Mouse (Mus musculus): ENCODE measurements around the gene Neto2. TPM values are rescaled to one million over a fixed set of nuclear protein-coding genes. Genes with fewer than 3 reads are reported as not detected.

Neto2 gene
- total RNA-seq, 1 experiment from 2014 or later: 0.70 TPM

GRCm38 (mm10) chr8:85606561-85606960 is 94.2 kb downstream of the Neto2 start:
- ATAC-seq (ENCODE audit: extremely low read depth, insufficient number of reproducible peaks, low FRiP score, poor library complexity, severe bottlenecking): no peak

GRCm38 (mm10) chr8:85604201-85604600 is 96.5 kb downstream of the Neto2 start:
- no peak for ATAC-seq (ENCODE audit: extremely low read depth, insufficient number of reproducible peaks, low FRiP score, poor library complexity, severe bottlenecking)

- no peak; the same call in 1 of the 2 replicates for ATAC-seq (ENCODE audit: extremely low read depth, insufficient number of reproducible peaks, low FRiP score, poor library complexity, severe bottlenecking)
Observed at GRCm38 (mm10) chr8:85603203-85603895, 97.4 kb downstream of the Neto2 start.

DNA sequence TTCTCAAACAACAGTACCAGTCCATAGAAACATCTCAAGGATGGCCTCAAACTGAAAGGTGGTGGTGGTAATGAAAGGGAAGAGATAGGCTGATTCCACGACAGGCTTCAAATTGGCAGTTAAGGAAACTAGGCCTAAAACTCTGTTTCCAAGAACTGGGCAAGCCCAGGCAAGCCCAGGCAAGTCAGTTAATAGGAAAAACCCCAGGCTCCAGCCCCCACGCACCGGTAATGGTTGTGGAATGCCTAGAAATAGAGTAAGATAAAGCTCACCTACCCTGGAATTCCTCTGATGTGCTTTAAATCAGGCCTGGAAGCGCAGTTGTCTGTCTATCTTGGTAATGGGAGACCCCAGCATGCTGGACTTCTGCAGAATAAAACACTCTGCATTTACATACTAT is 98.0 kb downstream of the Neto2 start:
- ATAC-seq (ENCODE audit: extremely low read depth, insufficient number of reproducible peaks, low FRiP score, poor library complexity, severe bottlenecking): no peak

- no peak for ATAC-seq (ENCODE audit: extremely low read depth, insufficient number of reproducible peaks, low FRiP score, poor library complexity, severe bottlenecking)
Observed at GRCm38 (mm10) chr8:85601741-85602140, 99.0 kb downstream of the Neto2 start.

- no peak for ATAC-seq (ENCODE audit: extremely low read depth, insufficient number of reproducible peaks, low FRiP score, poor library complexity, severe bottlenecking)
Observed at GRCm38 (mm10) chr8:85597413-85598191, 103.1 kb downstream of the Neto2 start.

DNA sequence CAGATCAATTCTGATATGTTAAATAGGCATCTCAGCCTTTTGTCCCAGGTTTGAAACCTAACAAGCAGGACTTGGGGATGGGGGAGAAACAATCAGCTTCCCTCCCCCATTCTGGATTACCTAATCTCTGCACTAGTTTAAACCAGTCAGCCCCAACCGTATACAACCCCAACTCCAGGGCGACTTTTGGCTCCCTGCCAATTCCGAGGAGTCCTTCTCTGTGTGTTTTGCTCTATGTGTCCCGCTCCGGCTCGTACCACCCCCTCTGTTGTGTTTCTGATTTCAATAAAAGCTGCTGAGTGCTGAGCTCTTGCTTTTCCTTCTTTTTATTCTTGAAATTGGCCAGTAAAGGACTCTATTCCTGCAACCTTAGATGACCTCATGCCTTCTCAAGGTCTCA is 105.3 kb downstream of the Neto2 start:
- ATAC-seq (ENCODE audit: extremely low read depth, insufficient number of reproducible peaks, low FRiP score, poor library complexity, severe bottlenecking): no peak

DNA sequence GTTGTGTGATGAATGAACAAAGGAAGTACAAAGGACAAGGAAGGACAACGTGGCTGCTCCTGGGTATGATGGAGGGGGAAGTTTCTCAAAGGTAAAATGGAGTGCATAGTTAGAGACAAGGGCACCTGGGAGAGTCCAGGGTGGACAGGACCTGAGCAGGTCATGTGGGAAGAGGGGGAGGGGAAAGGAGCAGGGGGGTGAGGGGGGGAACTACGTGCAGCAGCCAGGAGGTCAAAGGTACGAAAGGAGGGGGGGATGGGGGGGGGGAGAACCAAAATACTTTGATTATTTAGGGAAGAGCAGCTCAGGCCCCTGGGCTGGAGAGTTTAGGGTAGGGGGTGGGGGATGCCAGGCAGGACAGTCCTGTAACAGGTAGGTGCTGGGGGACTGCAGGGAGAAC is 105.7 kb downstream of the Neto2 start:
- ATAC-seq (ENCODE audit: extremely low read depth, insufficient number of reproducible peaks, low FRiP score, poor library complexity, severe bottlenecking): no peak

DNA sequence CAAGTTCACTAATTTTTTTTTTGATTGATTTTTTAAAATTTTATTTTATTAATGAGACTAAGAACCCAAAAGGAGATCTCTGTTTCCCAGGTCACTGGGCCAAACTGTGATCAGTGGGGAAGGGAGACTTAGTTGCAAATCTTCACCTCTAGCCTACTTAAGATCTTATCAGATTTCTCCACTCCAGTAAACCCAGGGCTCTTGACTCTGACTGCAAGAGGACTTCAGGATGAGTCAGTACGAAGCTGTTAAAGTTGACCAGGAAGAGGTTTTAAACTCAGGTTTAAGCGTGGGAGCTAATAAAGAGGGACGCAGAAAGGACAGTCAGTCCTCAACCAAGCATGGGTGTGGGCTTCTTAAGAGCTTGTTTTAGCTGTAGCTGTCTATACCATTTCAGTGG is 107.4 kb downstream of the Neto2 start:
- no peak for ATAC-seq (ENCODE audit: extremely low read depth, insufficient number of reproducible peaks, low FRiP score, poor library complexity, severe bottlenecking)

GRCm38 (mm10) chr8:85591532-85591931 is 109.2 kb downstream of the Neto2 start:
- ATAC-seq (ENCODE audit: extremely low read depth, insufficient number of reproducible peaks, low FRiP score, poor library complexity, severe bottlenecking): no peak

DNA sequence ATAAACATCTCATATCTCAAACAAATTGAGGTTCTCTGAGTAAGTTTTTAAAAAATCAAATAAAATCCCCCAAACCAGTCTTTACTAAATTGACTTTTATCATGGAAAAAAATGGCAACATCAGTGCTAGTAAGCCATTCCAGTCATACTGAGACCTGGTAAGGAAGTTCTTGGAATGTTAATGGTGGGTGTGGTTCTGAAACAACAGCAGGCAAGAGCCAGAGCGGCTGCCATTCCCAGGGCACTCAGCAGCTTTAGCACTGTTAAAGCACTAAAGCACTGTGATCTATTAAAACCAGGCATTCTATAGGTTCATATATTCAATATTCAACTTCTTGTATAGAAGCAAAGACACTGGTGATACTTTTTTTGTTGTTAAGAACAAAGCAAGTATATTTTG is 110.5 kb downstream of the Neto2 start:
- ATAC-seq (ENCODE audit: extremely low read depth, insufficient number of reproducible peaks, low FRiP score, poor library complexity, severe bottlenecking): no peak

DNA sequence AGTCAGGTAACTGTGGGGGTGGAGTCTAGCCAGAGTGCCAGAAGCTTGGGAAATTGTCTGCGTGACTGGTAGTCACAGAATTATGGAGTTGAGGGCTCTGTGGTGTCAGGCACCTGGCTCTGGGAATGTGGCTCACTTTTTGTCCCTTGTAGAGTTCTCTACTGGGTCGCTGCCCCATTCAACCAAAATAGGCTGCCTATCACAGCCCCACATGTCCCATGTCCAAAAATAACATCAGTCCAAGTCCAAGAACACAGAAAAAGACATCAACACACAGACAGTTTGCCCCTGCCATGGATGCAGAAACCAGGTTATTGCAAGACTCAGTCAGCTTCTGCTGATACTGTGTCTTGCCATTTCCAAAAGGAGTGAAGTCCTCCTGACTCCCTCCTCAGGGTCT is 112.1 kb downstream of the Neto2 start:
- ATAC-seq (ENCODE audit: extremely low read depth, insufficient number of reproducible peaks, low FRiP score, poor library complexity, severe bottlenecking): no peak

Other genes starting within 250 kb of the Neto2 start
- 1.2 and 5.6 TPM in 2 replicates for gene Gpt2, start 208.3 kb downstream of the Neto2 start, total RNA-seq (2017)
- 104 and 118 TPM in 2 replicates for gene Dnaja2, start 145.6 kb downstream of the Neto2 start, total RNA-seq (2017)
- 33.9 and 34.0 TPM in 2 replicates for gene Itfg1, start 140.0 kb upstream of the Neto2 start, total RNA-seq (2017)
- 23.9 and 26.4 TPM in 2 replicates for gene Phkb, start 140.0 kb upstream of the Neto2 start, total RNA-seq (2017)